Mouse (Mus musculus): ENCODE data around the gene Tk1. TPM values are rescaled to one million over a fixed set of nuclear protein-coding genes. Genes with fewer than 3 reads are reported as not detected.

The Tk1 gene
- polyA plus RNA-seq, 1 experiment from 2014 or later, result 22.9 TPM

DNA sequence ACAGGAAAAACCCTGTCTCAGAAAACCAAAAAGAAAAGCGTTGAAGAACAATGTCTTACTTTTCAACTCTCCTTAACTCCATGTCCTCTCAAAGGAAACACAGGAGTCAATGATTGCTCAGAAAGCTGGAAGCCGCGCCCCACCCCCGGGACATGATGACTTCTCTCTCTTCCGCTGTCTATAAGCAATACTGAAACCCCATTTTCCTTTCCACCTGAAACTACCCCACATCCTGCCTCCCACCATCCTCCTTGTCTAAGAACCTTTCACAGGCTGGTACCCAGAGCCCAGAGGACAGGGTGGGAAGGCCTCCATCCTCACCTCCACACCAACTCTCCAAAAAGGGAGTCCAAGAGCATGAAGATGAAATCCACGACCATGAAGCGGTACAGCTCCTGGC lies 53.5 kb downstream of the Tk1 start:
- no peak overlapping the region for H3K9ac ChIP-seq
- no peak for ATAC-seq (ENCODE audit: low FRiP score, low read depth)
- H3K4me3 ChIP-seq, result no peak overlapping the region
- H3K27me3 ChIP-seq, result no peaks in the 10 kb centered on the region
- no peak overlapping the region for H3K27ac ChIP-seq (replicated peaks)
- H3K36me3 ChIP-seq, result no peaks in the 10 kb centered on the region
- H3K9me3 ChIP-seq, result no peaks in the 10 kb centered on the region
- H3K4me1 ChIP-seq (replicated peaks), result peaks cover 15% of the 10 kb centered on the region
- WGBS, result 94% methylated on average over 7 of the region's 7 CpGs
- H3K4me2 ChIP-seq, result no peak overlapping the region

DNA sequence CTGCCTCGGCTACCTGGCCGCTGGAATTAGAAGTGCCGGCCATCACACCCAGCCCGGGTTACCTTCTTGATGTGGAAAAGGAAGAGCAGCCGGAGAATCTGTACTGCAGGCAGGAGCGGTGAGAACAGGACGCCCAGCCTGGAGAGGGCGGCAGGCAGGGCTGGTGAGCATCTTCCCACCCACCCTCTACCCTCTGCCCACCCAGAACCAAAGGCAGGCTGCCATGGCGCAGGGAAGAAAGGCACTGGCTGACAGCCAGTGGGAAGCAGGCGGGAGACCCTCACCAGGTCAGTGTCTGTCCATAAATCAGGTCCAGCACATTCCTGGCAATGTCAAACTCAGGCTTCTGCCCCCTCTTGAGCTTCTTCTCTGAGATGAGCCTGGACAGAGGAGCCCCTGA lies 55.5 kb downstream of the Tk1 start:
- 76% methylated on average over 10 of the region's 10 CpGs for WGBS
- Histone ChIP-seq H3K4me2 (no peak overlapping the region), H3K9me3 (no peaks in the 10 kb centered on the region), H3K36me3 (no peaks in the 10 kb centered on the region), H3K4me1 (replicated peaks) (peaks cover 15% of the 10 kb centered on the region), H3K9ac (no peak overlapping the region), H3K27ac (replicated peaks) (no peak overlapping the region), H3K4me3 (no peak overlapping the region), H3K27me3 (no peaks in the 10 kb centered on the region)
- ATAC-seq (ENCODE audit: low FRiP score, low read depth), result 0 out of 2 replicates have a peak, but pooled peaks have one; percentile 35

GRCm38 (mm10) chr11:117769683-117770047 lies 56.2 kb downstream of the Tk1 start:
- Histone ChIP-seq H3K9ac (no peak overlapping the region), H3K4me2 (no peak overlapping the region), H3K27me3 (no peaks in the 10 kb centered on the region), H3K27ac (replicated peaks) (no peak overlapping the region), H3K4me3 (no peak overlapping the region), H3K36me3 (0 out of 2 replicates have a peak, but pooled peaks cover 4% of the 10 kb centered on the region), H3K9me3 (no peaks in the 10 kb centered on the region), H3K4me1 (replicated peaks) (peaks cover 15% of the 10 kb centered on the region)
- ATAC-seq (ENCODE audit: low FRiP score, low read depth), result no peak
- 54% methylated on average over 7 of the region's 7 CpGs for WGBS

DNA sequence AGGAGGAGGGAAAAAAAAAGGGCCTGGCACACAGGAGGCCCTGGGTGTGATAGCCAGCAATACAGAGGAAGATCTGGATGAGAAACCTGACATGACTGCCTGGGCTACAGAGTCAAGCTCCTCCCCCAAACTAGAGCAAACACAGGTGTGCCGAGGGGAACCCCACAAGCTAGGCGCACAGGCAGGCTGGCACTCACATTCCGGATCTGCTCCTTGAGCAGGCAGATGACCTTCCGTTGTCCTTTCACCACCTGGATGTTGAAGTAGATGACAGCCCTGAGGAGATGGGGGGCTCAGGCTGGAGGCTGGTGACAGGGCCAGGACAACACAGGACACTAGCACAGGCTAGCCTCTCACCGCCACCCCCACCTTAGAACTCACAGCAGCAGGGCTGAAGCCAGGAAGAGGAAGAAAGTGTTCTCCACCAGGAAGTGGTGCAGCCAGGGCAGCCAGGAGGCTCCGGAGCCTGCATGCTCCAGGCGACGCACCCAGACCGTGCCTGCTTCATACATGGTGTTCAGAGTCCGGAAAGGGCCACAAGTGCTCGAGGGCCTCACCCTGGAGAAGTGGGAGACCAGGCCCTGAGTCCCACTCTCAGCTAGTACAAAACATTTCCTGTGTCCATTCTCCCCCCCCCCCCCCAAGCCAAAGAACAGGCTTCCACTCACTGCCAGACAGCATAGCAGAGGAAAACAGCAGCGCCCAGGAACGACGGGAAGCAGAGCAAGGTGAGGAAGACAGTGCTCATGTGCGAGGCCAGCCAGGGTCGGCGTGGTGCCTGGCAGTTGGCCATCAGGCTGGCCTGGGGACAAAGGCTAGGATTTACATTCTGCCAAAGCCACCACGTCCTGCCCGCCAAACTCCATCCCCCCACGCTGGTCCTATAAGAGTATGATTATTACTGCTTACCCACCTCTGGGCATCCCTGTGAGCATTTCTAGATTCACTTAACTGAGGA lies 56.9 kb downstream of the Tk1 start:
- Histone ChIP-seq H3K27me3 (no peaks in the 10 kb centered on the region), H3K9me3 (no peaks in the 10 kb centered on the region), H3K27ac (replicated peaks) (no peak overlapping the region; the same call in 1 of the 2 replicates), H3K4me1 (replicated peaks) (peaks cover 15% of the 10 kb centered on the region), H3K4me2 (no peak overlapping the region), H3K4me3 (no peak overlapping the region), H3K36me3 (peaks cover 11% of the 10 kb centered on the region; the same call in 1 of the 2 replicates), H3K9ac (no peak overlapping the region)
- no peak; the same call in 1 of the 2 replicates for ATAC-seq (ENCODE audit: low FRiP score, low read depth)
- 72% methylated on average over 20 of the region's 20 CpGs for whole genome bisulfite sequencing

- H3K27me3 ChIP-seq, result no peaks in the 10 kb centered on the region
- H3K4me3 ChIP-seq, result no peak overlapping the region
- no peak overlapping the region for H3K9ac ChIP-seq
- H3K4me1 ChIP-seq (replicated peaks), result peaks cover 15% of the 10 kb centered on the region
- no peaks in the 10 kb centered on the region for H3K9me3 ChIP-seq
- WGBS, result 94% methylated on average over 3 of the region's 3 CpGs
- ATAC-seq (ENCODE audit: low FRiP score, low read depth), result no peak
- H3K36me3 ChIP-seq, result peaks cover 30% of the 10 kb centered on the region
- no peak overlapping the region for H3K27ac ChIP-seq (replicated peaks)
- H3K4me2 ChIP-seq, result no peak overlapping the region
Observed at GRCm38 (mm10) chr11:117766275-117766674, 59.6 kb downstream of the Tk1 start.

Other genes with a start within 250 kb of the Tk1 start
- 24.2 and 24.7 TPM in 2 replicates for gene Tnrc6c, start 171.8 kb downstream of the Tk1 start, polyA plus RNA-seq (2015; fragmentation: Nextera tagmentation; extraction: Ambion mirVana)
- gene Tmc8, start 44.0 kb downstream of the Tk1 start, polyA plus RNA-seq (2015; fragmentation: Nextera tagmentation; extraction: Ambion mirVana), result 0.77 and 0.83 TPM in 2 replicates
- 6.0 TPM in 2 replicates for gene Tmc6, start 43.9 kb downstream of the Tk1 start, polyA plus RNA-seq (2015; fragmentation: Nextera tagmentation; extraction: Ambion mirVana)
- gene 6030468B19Rik, start 28.4 kb downstream of the Tk1 start, polyA plus RNA-seq (2015; fragmentation: Nextera tagmentation; extraction: Ambion mirVana), result not detected in 2 replicates
- gene Gm20708, start 16.4 kb downstream of the Tk1 start, polyA plus RNA-seq (2015; fragmentation: Nextera tagmentation; extraction: Ambion mirVana), result 0.93 and 1.6 TPM in 2 replicates
- gene Syngr2, start 16.4 kb downstream of the Tk1 start, polyA plus RNA-seq (2015; fragmentation: Nextera tagmentation; extraction: Ambion mirVana), result 17.2 and 19.3 TPM in 2 replicates
- gene Afmid, start 168 bp downstream of the Tk1 start, polyA plus RNA-seq (2015; fragmentation: Nextera tagmentation; extraction: Ambion mirVana), result 6.9 and 7.2 TPM in 2 replicates
- 41.6 and 47.4 TPM in 2 replicates for gene Birc5, start 23.2 kb upstream of the Tk1 start, polyA plus RNA-seq (2015; fragmentation: Nextera tagmentation; extraction: Ambion mirVana)
- not detected in 2 replicates for gene Tmem235, start 34.7 kb upstream of the Tk1 start, polyA plus RNA-seq (2015; fragmentation: Nextera tagmentation; extraction: Ambion mirVana)
- 3.7 and 4.2 TPM in 2 replicates for gene Tha1, start 47.4 kb upstream of the Tk1 start, polyA plus RNA-seq (2015; fragmentation: Nextera tagmentation; extraction: Ambion mirVana)
- gene Socs3, start 144.0 kb upstream of the Tk1 start, polyA plus RNA-seq (2015; fragmentation: Nextera tagmentation; extraction: Ambion mirVana), result 7.8 and 9.2 TPM in 2 replicates
- gene Pgs1, start 160.2 kb upstream of the Tk1 start, polyA plus RNA-seq (2015; fragmentation: Nextera tagmentation; extraction: Ambion mirVana), result 59.4 and 63.7 TPM in 2 replicates

Data from hindbrain, embryonic 15.5 days (tissue).